Mouse (Mus musculus): Measurements from ENCODE around the gene Zscan18. TPM values are rescaled to one million over a fixed set of nuclear protein-coding genes. Genes with fewer than 3 reads are reported as not detected.
A peak's percentile ranks its signal among the peaks of the same experiment; 100 is the strongest.
"Not testable (repeated sequence)": the region's sequence is repeated elsewhere in the genome, so short reads cannot be mapped to it uniquely, and the experiment has no call there.

Zscan18 gene
- polyA plus RNA-seq, 1 experiment from 2014 or later: 1.3 TPM

GRCm38 (mm10) chr7:12818521-12819295, 15.3 kb upstream of the Zscan18 start, which contains the start of gene Zfp329:
Gene Zfp329, minus strand, starts transcription at chr7:12818858.
- no peak for TF ChIP-seq CTCF (IDR thresholded peaks at IDR 0.05; ENCODE audit: low read depth)
- no peak for TF ChIP-seq EP300 (optimal IDR thresholded peaks at IDR 0.05)
- peak within 1 kb of the TSS; percentile 90 for H3K4me3 ChIP-seq (ENCODE audit: low read depth, low read length)
- WGBS: under 1% methylated on average over 37 of the region's 40 CpGs
- peak within 1 kb of the TSS; percentile 81 for H3K27ac ChIP-seq (replicated peaks)
- H3K27me3 ChIP-seq (ENCODE audit: control insufficient read depth, insufficient read depth, low read length): no peaks in the 10 kb centered on the region
- 0 out of 2 replicates have a peak, but pooled peaks cover 4% of the 10 kb centered on the region for H3K9me3 ChIP-seq (ENCODE audit: control insufficient read depth, low read length)
- DNase-seq (ENCODE audit: low spot score) (peak; percentile 88), ATAC-seq (ENCODE audit: low FRiP score, low TSS enrichment) (peak; percentile 97)
- peaks cover 1% of the 10 kb centered on the region; the same call in 1 of the 2 replicates for H3K36me3 ChIP-seq (ENCODE audit: control insufficient read depth, insufficient read depth, low read length)
- H3K4me2 ChIP-seq (replicated peaks; ENCODE audit: low read depth): peak within 1 kb of the TSS; percentile 71
- H3K9ac ChIP-seq (ENCODE audit: low read length): peak within 1 kb of the TSS; percentile 87
- H3K4me1 ChIP-seq (replicated peaks; ENCODE audit: control insufficient read depth, insufficient read depth): no peaks in the 10 kb centered on the region

- no peak for DNase-seq (ENCODE audit: low spot score)
- no peak for ATAC-seq (ENCODE audit: low FRiP score, low TSS enrichment)
- WGBS: 96% methylated on average over 8 of the region's 8 CpGs
- Histone ChIP-seq H3K9me3 (ENCODE audit: control insufficient read depth, low read length) (peaks cover 13% of the 10 kb centered on the region; the same call in 1 of the 2 replicates), H3K4me3 (ENCODE audit: low read depth, low read length) (no peak overlapping the region), H3K27me3 (ENCODE audit: control insufficient read depth, insufficient read depth, low read length) (no peaks in the 10 kb centered on the region), H3K4me1 (replicated peaks; ENCODE audit: control insufficient read depth, insufficient read depth) (no peaks in the 10 kb centered on the region), H3K36me3 (ENCODE audit: control insufficient read depth, insufficient read depth, low read length) (peaks cover 17% of the 10 kb centered on the region), H3K27ac (replicated peaks) (no peak overlapping the region), H3K4me2 (replicated peaks; ENCODE audit: low read depth) (no peak overlapping the region), H3K9ac (ENCODE audit: low read length) (no peak overlapping the region)
- TF ChIP-seq EP300 (optimal IDR thresholded peaks at IDR 0.05): no peak
- no peak for TF ChIP-seq CTCF (IDR thresholded peaks at IDR 0.05; ENCODE audit: low read depth)
These were observed 12.1 kb upstream of the Zscan18 start for GRCm38 (mm10) chr7:12815566-12815965.

- H3K4me3 ChIP-seq (ENCODE audit: low read depth, low read length): peak overlapping the region; percentile 50
- H3K36me3 ChIP-seq (ENCODE audit: control insufficient read depth, insufficient read depth, low read length): peaks cover 8% of the 10 kb centered on the region; the same call in 1 of the 2 replicates
- peak overlapping the region; percentile 76 for H3K4me2 ChIP-seq (replicated peaks; ENCODE audit: low read depth)
- peak overlapping the region; percentile 69 for H3K9ac ChIP-seq (ENCODE audit: low read length)
- no peaks in the 10 kb centered on the region for H3K27me3 ChIP-seq (ENCODE audit: control insufficient read depth, insufficient read depth, low read length)
- TF ChIP-seq EP300 (optimal IDR thresholded peaks at IDR 0.05) (no peak), CTCF (IDR thresholded peaks at IDR 0.05; ENCODE audit: low read depth) (no peak)
- DNase-seq (ENCODE audit: low spot score): no peak
- H3K4me1 ChIP-seq (replicated peaks; ENCODE audit: control insufficient read depth, insufficient read depth): 0 out of 2 replicates have a peak, but pooled peaks cover 3% of the 10 kb centered on the region
- peak overlapping the region; percentile 56; the same call in 1 of the 2 replicates for H3K27ac ChIP-seq (replicated peaks)
- no peaks in the 10 kb centered on the region; the same call in 1 of the 2 replicates for H3K9me3 ChIP-seq (ENCODE audit: control insufficient read depth, low read length)
- ATAC-seq (ENCODE audit: low FRiP score, low TSS enrichment): no peak
- 1% methylated on average over 16 of the region's 16 CpGs for WGBS
These were observed 264 bp upstream of the Zscan18 start for GRCm38 (mm10) chr7:12803727-12804071.

GRCm38 (mm10) chr7:12799554-12799953, 3.9 kb downstream of the Zscan18 start:
- no peak for ATAC-seq (ENCODE audit: low FRiP score, low TSS enrichment)

GRCm38 (mm10) chr7:12797971-12798370, 5.5 kb downstream of the Zscan18 start:
- Histone ChIP-seq H3K9me3 (ENCODE audit: control insufficient read depth, low read length) (no peaks in the 10 kb centered on the region; the same call in 1 of the 2 replicates), H3K4me3 (ENCODE audit: low read depth, low read length) (no peak overlapping the region), H3K4me2 (replicated peaks; ENCODE audit: low read depth) (no peak overlapping the region), H3K27ac (replicated peaks) (no peak overlapping the region), H3K27me3 (ENCODE audit: control insufficient read depth, insufficient read depth, low read length) (no peaks in the 10 kb centered on the region), H3K36me3 (ENCODE audit: control insufficient read depth, insufficient read depth, low read length) (no peaks in the 10 kb centered on the region), H3K9ac (ENCODE audit: low read length) (no peak overlapping the region), H3K4me1 (replicated peaks; ENCODE audit: control insufficient read depth, insufficient read depth) (no peaks in the 10 kb centered on the region)
- no peak for ATAC-seq (ENCODE audit: low FRiP score, low TSS enrichment)
- WGBS: 69% methylated on average over 2 of the region's 2 CpGs
- no peak for DNase-seq (ENCODE audit: low spot score)
- TF ChIP-seq CTCF (IDR thresholded peaks at IDR 0.05; ENCODE audit: low read depth): no peak
- TF ChIP-seq EP300 (optimal IDR thresholded peaks at IDR 0.05): no peak

More at GRCm38 (mm10) chr7:12799554-12799953, 3.9 kb downstream of the Zscan18 start:
- Histone ChIP-seq H3K27me3 (ENCODE audit: control insufficient read depth, insufficient read depth, low read length) (no peaks in the 10 kb centered on the region), H3K9me3 (ENCODE audit: control insufficient read depth, low read length) (no peaks in the 10 kb centered on the region; the same call in 1 of the 2 replicates), H3K4me2 (replicated peaks; ENCODE audit: low read depth) (no peak overlapping the region), H3K4me3 (ENCODE audit: low read depth, low read length) (no peak overlapping the region), H3K9ac (ENCODE audit: low read length) (no peak overlapping the region), H3K4me1 (replicated peaks; ENCODE audit: control insufficient read depth, insufficient read depth) (0 out of 2 replicates have a peak, but pooled peaks cover 3% of the 10 kb centered on the region), H3K36me3 (ENCODE audit: control insufficient read depth, insufficient read depth, low read length) (no peaks in the 10 kb centered on the region), H3K27ac (replicated peaks) (no peak overlapping the region)
- TF ChIP-seq EP300 (optimal IDR thresholded peaks at IDR 0.05) (no peak), CTCF (IDR thresholded peaks at IDR 0.05; ENCODE audit: low read depth) (no peak)
- WGBS: 71% methylated on average over 1 of the region's 1 CpGs
- no peak for DNase-seq (ENCODE audit: low spot score)

- H3K4me2 ChIP-seq (replicated peaks; ENCODE audit: low read depth); H3K4me3 ChIP-seq (ENCODE audit: low read depth, low read length); H3K36me3 ChIP-seq (ENCODE audit: control insufficient read depth, insufficient read depth, low read length); ATAC-seq (ENCODE audit: low FRiP score, low TSS enrichment); H3K27me3 ChIP-seq (ENCODE audit: control insufficient read depth, insufficient read depth, low read length); DNase-seq (ENCODE audit: low spot score); H3K9me3 ChIP-seq (ENCODE audit: control insufficient read depth, low read length); H3K4me1 ChIP-seq (replicated peaks; ENCODE audit: control insufficient read depth, insufficient read depth); H3K27ac ChIP-seq (replicated peaks); H3K9ac ChIP-seq (ENCODE audit: low read length): not testable (repeated sequence)
- 79% methylated on average over 11 of the region's 11 CpGs for WGBS
These were observed 10.8 kb downstream of the Zscan18 start for GRCm38 (mm10) chr7:12792624-12793023.

All from stomach, postnatal 0 days (tissue).